Mouse (Mus musculus) midbrain, embryonic 11.5 days (tissue): ENCODE data around the gene Bmp2k. TPM values are rescaled to one million over a fixed set of nuclear protein-coding genes. Genes with fewer than 3 reads are reported as not detected.

Source experiments
- ATAC-seq: fragments of 200-750 bp; cut with Nextera tagmentation; 2 replicates; pipeline ENCODE4 v1.8.0; 2017; ENCODE audit warnings: moderate TSS enrichment, moderate library complexity; ENCODE audit not compliant: low FRiP score
- DNase-seq: peaks from one replicate; pipeline ENCODE4 v3.0.0; 2015; ENCODE audit warnings: low spot score; ENCODE audit errors: missing footprints
- H3K27ac ChIP-seq: fragments of 300-500 bp; sonication (generic); 2 replicates; pipeline ENCODE4 v1.5.1; 2014; ENCODE audit warnings: low read depth, low read length
- H3K27me3 ChIP-seq: fragments of 300-500 bp; sonication (generic); 2 replicates; pipeline ENCODE4 v1.6.1; 2014; ENCODE audit warnings: mild to moderate bottlenecking, low read length, moderate library complexity, mixed read lengths; ENCODE audit not compliant: control insufficient read depth, insufficient read depth
- H3K36me3 ChIP-seq: fragments of 300-500 bp; sonication (generic); 2 replicates; pipeline ENCODE4 v1.6.1; 2014; ENCODE audit warnings: mild to moderate bottlenecking, low read length, moderate library complexity, mixed read lengths; ENCODE audit not compliant: control insufficient read depth, insufficient read depth
- H3K4me1 ChIP-seq: fragments of 300-500 bp; sonication (generic); 2 replicates; pipeline ENCODE4 v1.6.1; 2014; ENCODE audit warnings: low read length; ENCODE audit not compliant: control insufficient read depth, insufficient read depth
- H3K4me2 ChIP-seq: fragments of 300-500 bp; sonication (generic); 2 replicates; pipeline ENCODE4 v1.6.1; 2014; ENCODE audit warnings: mild to moderate bottlenecking, moderate library complexity
- H3K4me3 ChIP-seq: fragments of 300-500 bp; sonication (generic); 2 replicates; pipeline ENCODE4 v1.5.1; 2014; ENCODE audit warnings: low read depth, low read length
- H3K9ac ChIP-seq: fragments of 300-500 bp; sonication (generic); 2 replicates; pipeline ENCODE4 v1.6.1; 2014; ENCODE audit warnings: low read length
- H3K9me3 ChIP-seq: fragments of 300-500 bp; sonication (generic); 2 replicates; pipeline ENCODE4 v1.6.1; 2016; ENCODE audit warnings: low read length; ENCODE audit not compliant: control insufficient read depth
- WGBS: fragments of 180-500 bp; shearing (Covaris S2); extraction: QIAGEN DNeasy Blood & Tissue Kit; methylation state at CpG from one replicate; pipeline ENCODE4 v1.1.7; 2014; 5-methylcytosine and 5-hydroxymethylcytosine counted together
- polyA plus RNA-seq: library from polyadenylated mRNA; unstranded; fragments of >200 nt; fragmentation: Nextera tagmentation; extraction: Ambion mirVana; gene quantifications from 2 replicates; pipeline ENCODE4 v1.2.1, GENCODE M21; 2014

Bmp2k gene
- polyA plus RNA-seq, 1 experiment from 2014 or later = 10.5 TPM

GRCm38 (mm10) chr5:96969705-96970471, 27.6 kb upstream of the Bmp2k start:
- 49% methylated on average over 7 of the region's 7 CpGs for WGBS
- no peak for DNase-seq
- H3K4me3 ChIP-seq = no peak overlapping the region

GRCm38 (mm10) chr5:96970472-96970848, 27.0 kb upstream of the Bmp2k start:
- no peak overlapping the region for H3K9ac ChIP-seq
- H3K4me2 ChIP-seq = no peak overlapping the region
- peak; percentile 59 for DNase-seq
- H3K36me3 ChIP-seq = no peaks in the 10 kb centered on the region
- no peak for ATAC-seq
- no peaks in the 10 kb centered on the region for H3K9me3 ChIP-seq
- H3K27me3 ChIP-seq = no peaks in the 10 kb centered on the region
- no peak overlapping the region for H3K4me3 ChIP-seq
- no peak overlapping the region for H3K27ac ChIP-seq
- H3K4me1 ChIP-seq = peaks cover 9% of the 10 kb centered on the region

More at GRCm38 (mm10) chr5:96969705-96970471, 27.6 kb upstream of the Bmp2k start:
- H3K4me2 ChIP-seq = no peak overlapping the region
- no peak overlapping the region for H3K27ac ChIP-seq
- ATAC-seq = 0 out of 2 replicates have a peak, but pooled peaks have one; percentile 33
- no peaks in the 10 kb centered on the region for H3K36me3 ChIP-seq
- no peak overlapping the region for H3K9ac ChIP-seq
- H3K4me1 ChIP-seq = peaks cover 7% of the 10 kb centered on the region
- no peaks in the 10 kb centered on the region for H3K9me3 ChIP-seq
- no peaks in the 10 kb centered on the region for H3K27me3 ChIP-seq

- no peak overlapping the region for H3K9ac ChIP-seq
- no peaks in the 10 kb centered on the region for H3K27me3 ChIP-seq
- no peak overlapping the region for H3K27ac ChIP-seq
- no peak for DNase-seq
- H3K4me1 ChIP-seq = peaks cover 9% of the 10 kb centered on the region
- ATAC-seq = no peak
- WGBS = 87% methylated on average over 5 of the region's 5 CpGs
- no peaks in the 10 kb centered on the region for H3K9me3 ChIP-seq
- H3K4me3 ChIP-seq = no peak overlapping the region
- no peaks in the 10 kb centered on the region for H3K36me3 ChIP-seq
- no peak overlapping the region for H3K4me2 ChIP-seq
Observed at GRCm38 (mm10) chr5:96972474-96973130, 24.9 kb upstream of the Bmp2k start.

GRCm38 (mm10) chr5:96973714-96974113, 23.8 kb upstream of the Bmp2k start:
- no peak overlapping the region for H3K27ac ChIP-seq
- ATAC-seq = no peak

GRCm38 (mm10) chr5:96974661-96975060, 22.8 kb upstream of the Bmp2k start:
- Histone ChIP-seq H3K36me3 (no peaks in the 10 kb centered on the region), H3K4me2 (no peak overlapping the region), H3K27ac (no peak overlapping the region), H3K9ac (no peak overlapping the region), H3K4me3 (no peak overlapping the region), H3K27me3 (no peaks in the 10 kb centered on the region), H3K9me3 (no peaks in the 10 kb centered on the region), H3K4me1 (peaks cover 6% of the 10 kb centered on the region)
- DNase-seq (no peak), ATAC-seq (no peak)
- 73% methylated on average over 1 of the region's 1 CpGs for WGBS

More at GRCm38 (mm10) chr5:96973714-96974113, 23.8 kb upstream of the Bmp2k start:
- H3K4me3 ChIP-seq = no peak overlapping the region
- H3K9me3 ChIP-seq = no peaks in the 10 kb centered on the region
- no peaks in the 10 kb centered on the region for H3K36me3 ChIP-seq
- 81% methylated on average over 3 of the region's 3 CpGs for WGBS
- DNase-seq = peak; percentile 49
- no peaks in the 10 kb centered on the region for H3K27me3 ChIP-seq
- peaks cover 9% of the 10 kb centered on the region for H3K4me1 ChIP-seq
- H3K9ac ChIP-seq = no peak overlapping the region
- no peak overlapping the region for H3K4me2 ChIP-seq

GRCm38 (mm10) chr5:96975112-96975511, 22.4 kb upstream of the Bmp2k start:
- Histone ChIP-seq H3K27me3 (no peaks in the 10 kb centered on the region), H3K9me3 (no peaks in the 10 kb centered on the region), H3K9ac (no peak overlapping the region), H3K27ac (no peak overlapping the region), H3K4me3 (no peak overlapping the region), H3K36me3 (no peaks in the 10 kb centered on the region), H3K4me1 (peaks cover 2% of the 10 kb centered on the region; the same call in 1 of the 2 replicates), H3K4me2 (no peak overlapping the region)
- no peak for DNase-seq
- no peak for ATAC-seq
- WGBS = 85% methylated on average over 3 of the region's 3 CpGs

- H3K4me2 ChIP-seq = no peak overlapping the region
- ATAC-seq = no peak
Observed at GRCm38 (mm10) chr5:96976150-96976549, 21.3 kb upstream of the Bmp2k start.

GRCm38 (mm10) chr5:96979296-96980007, 18.0 kb upstream of the Bmp2k start:
- no peak overlapping the region for H3K27ac ChIP-seq
- peaks cover 5% of the 10 kb centered on the region for H3K4me1 ChIP-seq
- no peaks in the 10 kb centered on the region for H3K27me3 ChIP-seq
- WGBS = 49% methylated on average over 13 of the region's 13 CpGs
- H3K36me3 ChIP-seq = no peaks in the 10 kb centered on the region
- H3K9ac ChIP-seq = no peak overlapping the region
- no peak overlapping the region for H3K4me3 ChIP-seq
- H3K4me2 ChIP-seq = no peak overlapping the region
- ATAC-seq (no peak), DNase-seq (no peak)
- H3K9me3 ChIP-seq = no peaks in the 10 kb centered on the region

More at GRCm38 (mm10) chr5:96976150-96976549, 21.3 kb upstream of the Bmp2k start:
- WGBS = 83% methylated on average over 3 of the region's 3 CpGs
- no peaks in the 10 kb centered on the region for H3K9me3 ChIP-seq
- no peaks in the 10 kb centered on the region for H3K36me3 ChIP-seq
- no peak overlapping the region for H3K27ac ChIP-seq
- H3K27me3 ChIP-seq = no peaks in the 10 kb centered on the region
- H3K4me1 ChIP-seq = peaks cover 5% of the 10 kb centered on the region
- H3K4me3 ChIP-seq = no peak overlapping the region
- H3K9ac ChIP-seq = no peak overlapping the region
- peak; percentile 28 for DNase-seq
